Mouse (Mus musculus) ES-E14 (cell line): ENCODE data around the gene Ppy. TPM values are rescaled to one million over a fixed set of nuclear protein-coding genes. Genes with fewer than 3 reads are reported as not detected.
A peak's percentile ranks its signal among the peaks of the same experiment; 100 is the strongest.

Experiments
- DNase-seq: peaks from one replicate; pipeline ENCODE4 v3.0.0-alpha.2; 2013; ENCODE audit warnings: low read depth, low spot score
- H3K27ac ChIP-seq: 2 replicates; pipeline ENCODE4 v1.5.1; 2012; ENCODE audit warnings: low read depth, mild to moderate bottlenecking, low read length, moderate library complexity, mixed read lengths; ENCODE audit not compliant: poor library complexity, insufficient read depth, severe bottlenecking
- H3K36me3 ChIP-seq: 2 replicates; pipeline ENCODE4 v1.6.1; 2012; ENCODE audit warnings: mild to moderate bottlenecking, low read length, moderate library complexity, mixed read lengths; ENCODE audit not compliant: control insufficient read depth, poor library complexity, insufficient read depth, severe bottlenecking
- H3K4me1 ChIP-seq, 2 experiments: fragments of 150-350 bp in 1 of 2; sonication (generic) in 1 of 2; 2 replicates each; pipeline ENCODE4 v1.6.1; 2012; ENCODE audit warnings: low read length in 2 of 2, mild to moderate bottlenecking in 1 of 2, mixed read lengths in 1 of 2; ENCODE audit not compliant: control insufficient read depth in 2 of 2, insufficient read depth in 2 of 2, poor library complexity in 1 of 2
- H3K4me3 ChIP-seq, 2 experiments: fragments of 150-350 bp in 1 of 2; sonication (generic) in 1 of 2; 2 replicates each; pipeline ENCODE4 v1.5.1; 2012; ENCODE audit warnings: low read length in 2 of 2, low read depth in 1 of 2, mild to moderate bottlenecking in 1 of 2, mixed read lengths in 1 of 2; ENCODE audit not compliant: insufficient read depth in 1 of 2, poor library complexity in 1 of 2, severe bottlenecking in 1 of 2
- H3K9ac ChIP-seq: 2 replicates; pipeline ENCODE4 v1.6.1; 2012; ENCODE audit warnings: low read depth, mild to moderate bottlenecking, low read length, mixed read lengths; ENCODE audit not compliant: poor library complexity, insufficient read depth, severe bottlenecking
- H3K9me3 ChIP-seq: fragments of 150-350 bp; sonication (generic); 2 replicates; pipeline ENCODE4 v1.6.1; 2012; ENCODE audit warnings: low read depth, mild to moderate bottlenecking, low read length; ENCODE audit not compliant: control insufficient read depth, insufficient read depth
- CHD2 ChIP-seq: IDR thresholded peaks from 2 replicates; pipeline ENCODE4 v1.6.1; 2014; ENCODE audit warnings: mild to moderate bottlenecking, low read depth, low read length, inconsistent platforms
- HCFC1 ChIP-seq: IDR thresholded peaks from 2 replicates; pipeline ENCODE4 v1.6.1; 2012; ENCODE audit warnings: low read length, inconsistent platforms, borderline replicate concordance; ENCODE audit not compliant: insufficient read depth
- MAFK ChIP-seq: IDR thresholded peaks from 2 replicates; pipeline ENCODE4 v1.6.1; 2014; ENCODE audit warnings: mild to moderate bottlenecking, low read depth, low read length, inconsistent platforms; ENCODE audit not compliant: insufficient read depth
- ZC3H11A ChIP-seq: IDR thresholded peaks from 2 replicates; pipeline ENCODE4 v1.6.1; 2012; ENCODE audit warnings: low read depth, mild to moderate bottlenecking, inconsistent platforms, low read length, borderline replicate concordance
- ZNF384 ChIP-seq: IDR thresholded peaks from 2 replicates; pipeline ENCODE4 v1.6.1; 2012; ENCODE audit warnings: low read depth, low read length, inconsistent platforms
- in situ Hi-C, 2 experiments: fragments of 600-800 bp; cut with MboI; formaldehyde crosslinking; loops; one replicate each; pipeline ENCODE4 v1.15.1; 2025; ENCODE audit warnings: low sequenced_read_pairs in 2 of 2, inconsistent platforms in 1 of 2; ENCODE audit not compliant: unreplicated experiment in 2 of 2
- total RNA-seq: library from RNA; depleted of rRNA; stranded (reverse); fragments of 300-350 nt; gene quantifications from 2 replicates; pipeline ENCODE4 v1.2.3, GENCODE M21; 2012

The Ppy gene
- total RNA-seq, 1 experiment = not detected

GRCm38 (mm10) chr11:102144957-102145470, 43.9 kb upstream of the Ppy start:
- no peak for DNase-seq
- TF ChIP-seq ZC3H11A (no peak), MAFK (no peak), CHD2 (no peak), ZNF384 (no peak), HCFC1 (no peak)
- Histone ChIP-seq H3K9ac (0 out of 2 replicates have a peak overlapping the region, but pooled peaks have one; percentile 22), H3K36me3 (no peaks in the 10 kb centered on the region), H3K27ac (no peak overlapping the region), H3K9me3 (no peaks in the 10 kb centered on the region), H3K4me1 (peaks cover 2 to 8% of the 10 kb centered on the region in 2 experiments; a peak in 3 of 4 replicates), H3K4me3 (peak overlapping the region; percentile 57 to 61)
- in situ Hi-C loops = no loop called here

- no peak overlapping the region for H3K4me3 ChIP-seq
- H3K9ac ChIP-seq = no peak overlapping the region
- no peak for TF ChIP-seq HCFC1
- TF ChIP-seq ZC3H11A = no peak
- no peak for TF ChIP-seq MAFK
- TF ChIP-seq ZNF384 = no peak
- no peak for TF ChIP-seq CHD2
- no peak overlapping the region for H3K27ac ChIP-seq
- H3K36me3 ChIP-seq = no peaks in the 10 kb centered on the region
- in situ Hi-C loops = no loop called here
- no peak for DNase-seq
- H3K4me1 ChIP-seq = peaks cover 2 to 8% of the 10 kb centered on the region in 2 experiments; a peak in 3 of 4 replicates
- H3K9me3 ChIP-seq = no peaks in the 10 kb centered on the region
These were observed 41.2 kb upstream of the Ppy start for GRCm38 (mm10) chr11:102142355-102142754.

- no peaks in the 10 kb centered on the region; a peak in 1 of 4 replicates for H3K4me1 ChIP-seq
- no peak overlapping the region for H3K9ac ChIP-seq
- no peak overlapping the region for H3K4me3 ChIP-seq
- no peaks in the 10 kb centered on the region for H3K9me3 ChIP-seq
- no peaks in the 10 kb centered on the region for H3K36me3 ChIP-seq
- in situ Hi-C loops = no loop called here
- DNase-seq = peak; percentile 71
- no peak for TF ChIP-seq CHD2
- no peak for TF ChIP-seq ZNF384
- TF ChIP-seq ZC3H11A = no peak
- TF ChIP-seq HCFC1 = no peak
- no peak for TF ChIP-seq MAFK
- H3K27ac ChIP-seq = no peak overlapping the region
These were observed 39.4 kb upstream of the Ppy start for GRCm38 (mm10) chr11:102140508-102140907.

GRCm38 (mm10) chr11:102138447-102138740, 37.3 kb upstream of the Ppy start:
- H3K36me3 ChIP-seq = no peaks in the 10 kb centered on the region
- no peak for DNase-seq
- peaks cover 2 to 7% of the 10 kb centered on the region in 2 experiments; a peak in 2 of 4 replicates for H3K4me1 ChIP-seq
- no peaks in the 10 kb centered on the region for H3K9me3 ChIP-seq
- TF ChIP-seq ZNF384 (no peak), HCFC1 (no peak), ZC3H11A (peak; percentile 77; the same call in 1 of the 2 replicates), CHD2 (no peak)
- in situ Hi-C loops = no loop called here
- peak overlapping the region; percentile 52 for H3K4me3 ChIP-seq
- no peak overlapping the region for H3K27ac ChIP-seq
- peak overlapping the region; percentile 47; the same call in 1 of the 2 replicates for H3K9ac ChIP-seq
